Mouse (Mus musculus) cerebellum, postnatal 25 days (tissue): ENCODE data around the gene Kif26b.

Experiments used
- DNase-seq, 2 experiments: peaks; one replicate each; pipeline ENCODE4 v3.0.0; 2021; ENCODE audit warnings: mixed read lengths in 2 of 2

The Kif26b gene

GRCm38 (mm10) chr1:178666524-178666923, 137.6 kb downstream of the Kif26b start:
- DNase-seq: no peak

GRCm38 (mm10) chr1:178667808-178668207, 138.9 kb downstream of the Kif26b start:
- DNase-seq: no peak

- no peak for DNase-seq
Observed at GRCm38 (mm10) chr1:178668907-178669306, 140.0 kb downstream of the Kif26b start.

GRCm38 (mm10) chr1:178673051-178673450, 144.1 kb downstream of the Kif26b start:
- no peak for DNase-seq

- no peak for DNase-seq
Observed at GRCm38 (mm10) chr1:178673506-178673905, 144.6 kb downstream of the Kif26b start.

- DNase-seq: peak; percentile 22 to 61
Observed at GRCm38 (mm10) chr1:178675542-178676252, 146.8 kb downstream of the Kif26b start.

- DNase-seq: no peak
Observed at GRCm38 (mm10) chr1:178677160-178677559, 148.2 kb downstream of the Kif26b start.

GRCm38 (mm10) chr1:178677630-178678221, 148.8 kb downstream of the Kif26b start:
- DNase-seq: no peak

- peak in 1 of 2 experiments; percentile 38 for DNase-seq
Observed at GRCm38 (mm10) chr1:178683631-178684030, 154.7 kb downstream of the Kif26b start.

- no peak for DNase-seq
Observed at GRCm38 (mm10) chr1:178684991-178685680, 156.2 kb downstream of the Kif26b start.

- no peak for DNase-seq
Observed at GRCm38 (mm10) chr1:178686881-178687280, 158.0 kb downstream of the Kif26b start.

- DNase-seq: peak in 1 of 2 experiments; percentile 54
Observed at GRCm38 (mm10) chr1:178689512-178689911, 160.6 kb downstream of the Kif26b start.

GRCm38 (mm10) chr1:178691679-178692078, 162.8 kb downstream of the Kif26b start:
- no peak for DNase-seq

GRCm38 (mm10) chr1:178700102-178700501, 171.2 kb downstream of the Kif26b start:
- DNase-seq: no peak

- DNase-seq: no peak
Observed at GRCm38 (mm10) chr1:178703496-178703895, 174.6 kb downstream of the Kif26b start.

GRCm38 (mm10) chr1:178707925-178708351, 179.0 kb downstream of the Kif26b start:
- no peak for DNase-seq

GRCm38 (mm10) chr1:178708356-178708755, 179.4 kb downstream of the Kif26b start:
- no peak for DNase-seq

GRCm38 (mm10) chr1:178712189-178712873, 183.4 kb downstream of the Kif26b start:
- DNase-seq: no peak

GRCm38 (mm10) chr1:178714209-178714608, 185.3 kb downstream of the Kif26b start:
- DNase-seq: no peak

- DNase-seq: no peak
Observed at GRCm38 (mm10) chr1:178716411-178716810, 187.5 kb downstream of the Kif26b start.

- peak; percentile 40 to 42 for DNase-seq
Observed at GRCm38 (mm10) chr1:178720821-178721220, 191.9 kb downstream of the Kif26b start.

- no peak for DNase-seq
Observed at GRCm38 (mm10) chr1:178722793-178723192, 193.9 kb downstream of the Kif26b start.

GRCm38 (mm10) chr1:178725536-178725935, 196.6 kb downstream of the Kif26b start:
- no peak for DNase-seq
